In genomic region chr8:34662532-34662931, GRCm38 (mm10) we compare ENCODE assay signal across 17 mouse cellular contexts.
"Had no signal": no experiment of that assay in that cellular context is flagged by ENCODE, and none has a peak within 500 bp of the region (broad histone marks: within the 10 kb centered on the region; RNA-seq: fewer than 3 reads in every experiment).

No protein-coding gene starts in this region.

- DNase-seq: retina, postnatal 1 day; right cerebral cortex, adult 18-20 months; right cerebral cortex, postnatal 14 days; right cerebral cortex, postnatal 25 days; right cerebral cortex, postnatal 4 days; spleen, adult 18-20 months; thymus, adult 18-20 months; thymus, adult 2 months; thymus, postnatal 14 days; thymus, postnatal 25 days; thymus, postnatal 36 days; thymus, postnatal 4 days had no signal

- H3K27me3 ChIP-seq: neural tube, embryonic 12.5 days; neural tube, embryonic 13.5 days; neural tube, embryonic 15.5 days; stomach, embryonic 15.5 days had no signal

- H3K27ac ChIP-seq: neural tube, embryonic 12.5 days; neural tube, embryonic 13.5 days; neural tube, embryonic 15.5 days; stomach, embryonic 15.5 days; stomach, postnatal 0 days had no signal

- H3K4me3 ChIP-seq: neural tube, embryonic 12.5 days; neural tube, embryonic 13.5 days; neural tube, embryonic 15.5 days; stomach, embryonic 15.5 days had no signal
